Mouse (Mus musculus) layer of hippocampus, postnatal 25 days (tissue): ENCODE measurements around the gene Zfp592. TPM values are rescaled to one million over a fixed set of nuclear protein-coding genes. Genes with fewer than 3 reads are reported as not detected.

ENCODE experiments used
- DNase-seq, 2 experiments: peaks; one replicate each; pipeline ENCODE4 v3.0.0; 2022; ENCODE audit warnings: mixed read lengths in 2 of 2, low spot score in 1 of 2; ENCODE audit errors: extremely low spot score in 1 of 2
- total RNA-seq, 2 experiments: library from RNA; stranded (reverse); gene quantifications; 2 replicates each; pipeline ENCODE4 v1.2.3; 2021

Gene Zfp592
- total RNA-seq, 2 experiments from 2014 or later, result 20.1 to 20.8 TPM

DNA sequence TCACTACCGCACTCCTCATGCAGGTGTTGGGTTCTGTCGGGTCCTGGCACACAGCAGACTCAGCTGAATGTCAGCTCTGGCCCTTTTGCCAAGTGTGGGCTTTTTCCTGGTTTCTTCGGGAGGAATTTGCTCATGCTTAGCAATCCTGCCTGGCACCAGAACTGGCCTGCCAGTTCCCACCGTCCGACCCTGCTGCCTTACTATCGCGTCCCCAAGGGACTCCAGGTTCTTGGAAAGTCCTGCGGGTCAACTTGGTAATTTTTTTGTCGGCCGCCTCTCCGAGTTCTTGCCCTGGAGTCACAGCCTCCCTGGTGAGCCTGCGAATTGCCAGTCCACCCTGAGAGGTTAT, 876 bp upstream of the Zfp592 start:
- DNase-seq, result peak in 1 of 2 experiments; percentile 4

DNA sequence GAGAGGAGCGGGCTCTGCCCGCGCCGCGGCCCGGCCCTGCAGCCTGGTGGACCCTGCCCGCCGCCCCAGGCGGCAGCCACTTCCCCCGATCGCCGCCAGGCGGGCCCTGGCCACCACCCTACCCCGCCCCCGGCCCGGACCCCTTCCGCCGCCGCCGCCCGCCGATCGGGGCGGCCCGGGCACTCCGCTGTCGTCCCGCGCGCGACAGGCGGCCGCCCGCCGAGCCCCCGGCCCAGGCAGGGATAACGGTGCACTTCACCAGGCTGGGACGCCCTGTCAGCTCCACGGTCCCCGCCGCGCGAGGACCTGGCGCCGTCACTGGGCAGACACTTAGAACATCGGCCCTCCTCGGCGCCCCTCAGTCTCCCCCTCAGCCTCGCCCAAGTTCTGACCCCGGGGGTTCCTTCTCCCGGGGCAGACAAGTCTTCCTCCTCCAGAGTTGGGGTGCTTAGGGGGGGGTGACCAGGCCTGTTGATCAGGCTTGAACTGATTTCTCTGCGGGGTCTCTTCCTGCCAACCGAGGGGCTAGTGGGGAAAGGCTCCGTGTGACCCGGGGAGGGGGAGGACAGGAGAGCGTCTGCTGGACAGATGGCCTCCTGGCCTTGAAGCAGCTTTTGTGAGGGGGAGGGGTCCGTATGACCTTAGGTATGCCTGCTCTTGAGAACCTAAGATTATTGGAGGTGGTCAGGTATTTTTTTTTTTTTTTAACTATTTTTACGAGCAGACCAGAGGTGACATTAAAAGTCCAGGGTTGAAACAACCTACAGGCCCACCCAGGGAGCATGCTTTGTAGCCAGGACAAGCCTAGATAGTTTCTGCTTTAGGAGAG, 567 bp downstream of the Zfp592 start:
- DNase-seq, result no peak

DNA sequence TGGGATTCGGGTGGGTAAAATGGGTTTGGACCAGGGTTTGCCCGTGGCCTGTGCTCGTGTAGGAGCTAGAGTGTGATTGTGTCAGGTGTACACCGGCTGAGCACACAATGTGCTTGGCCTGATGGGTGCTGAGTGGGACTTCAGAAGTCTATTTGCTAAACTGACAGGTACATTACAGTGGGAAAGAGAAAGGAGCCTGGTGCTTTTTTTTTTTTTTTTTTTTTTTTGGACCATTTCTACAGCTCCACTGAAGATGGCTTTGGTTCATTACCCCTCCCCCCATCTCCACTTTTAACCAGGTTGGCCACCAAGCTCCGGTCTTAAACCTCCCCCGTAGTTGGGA, 1.2 kb downstream of the Zfp592 start:
- DNase-seq, result no peak

DNA sequence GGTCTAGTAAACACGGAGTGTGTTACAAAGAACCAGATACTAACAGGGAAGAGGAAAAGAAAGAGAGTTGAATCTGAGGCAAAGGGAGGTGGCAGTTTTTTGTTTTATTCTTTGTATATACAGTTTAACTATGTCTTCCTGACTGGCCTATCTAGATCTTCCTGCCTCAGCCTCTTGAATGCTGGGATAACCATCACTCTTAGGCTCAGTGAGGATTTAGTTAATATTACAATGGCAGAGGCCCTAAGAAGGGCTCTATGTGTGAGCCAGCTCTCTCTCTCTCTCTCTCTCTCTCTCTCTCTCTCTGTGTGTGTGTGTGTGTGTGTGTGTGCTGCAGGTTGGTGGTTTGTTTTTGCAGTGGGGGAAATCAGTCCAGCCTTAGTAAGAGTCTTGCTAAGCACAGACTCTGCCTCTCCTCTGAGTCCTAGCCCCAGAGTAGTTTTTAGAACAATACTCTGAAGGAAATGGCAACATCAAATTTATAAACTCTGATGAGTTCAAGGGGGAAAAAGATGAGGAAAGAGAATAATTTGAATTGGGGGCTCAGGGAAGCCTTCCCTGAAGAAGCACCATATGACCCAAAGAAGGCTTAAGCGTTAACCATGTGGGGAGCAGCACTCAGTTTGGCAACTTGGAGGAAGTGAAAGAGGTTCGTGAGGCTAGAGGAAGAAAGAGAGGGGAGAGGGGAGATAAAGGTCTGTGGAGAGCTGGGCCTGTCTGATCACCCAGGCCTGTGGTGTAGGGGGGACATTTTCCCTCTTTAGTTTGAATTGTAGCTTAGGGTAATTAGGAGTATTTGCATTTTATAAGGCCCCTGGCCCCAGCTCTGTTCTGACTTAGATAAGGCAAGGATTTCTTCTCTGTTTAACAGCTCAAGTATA, 2.0 kb downstream of the Zfp592 start:
- DNase-seq, result no peak

DNA sequence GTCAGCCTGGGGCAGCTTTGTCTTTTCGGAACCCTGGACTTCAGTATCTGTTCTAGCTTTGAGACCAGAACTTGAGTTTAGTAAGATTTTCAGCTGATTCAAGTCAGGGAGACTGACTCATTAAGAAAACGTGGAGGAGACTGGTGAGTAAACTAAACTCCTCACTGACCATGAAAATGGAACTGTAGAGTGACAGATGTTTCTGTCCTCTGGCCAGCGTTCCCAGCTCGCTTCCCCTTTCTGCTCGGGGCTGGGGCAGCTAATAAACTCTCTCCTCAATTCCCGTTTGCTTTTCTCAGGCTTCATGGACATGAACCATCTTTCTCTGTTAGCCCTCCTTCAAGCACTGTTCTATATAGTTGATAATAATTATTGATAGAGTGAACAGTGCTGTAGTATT, 4.3 kb downstream of the Zfp592 start:
- DNase-seq, result no peak

DNA sequence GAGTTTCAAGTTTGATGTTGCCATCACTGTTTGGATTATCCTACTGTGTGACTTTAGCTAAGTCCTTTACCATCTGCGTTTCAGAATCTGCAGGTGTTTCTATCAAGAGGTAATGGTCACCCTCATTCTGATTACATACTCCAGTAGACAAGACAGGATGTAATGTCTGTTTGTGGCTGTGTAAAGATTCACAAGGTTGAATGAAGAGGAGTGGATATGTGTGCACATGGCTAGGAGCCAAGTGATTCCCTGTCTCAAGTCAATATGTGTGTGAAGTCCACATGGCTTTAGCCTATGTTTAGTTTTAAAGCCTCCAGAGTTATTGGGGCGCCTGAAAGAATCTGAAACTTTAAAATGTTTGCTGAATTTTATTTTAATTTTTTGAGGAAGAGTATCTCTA, 6.1 kb downstream of the Zfp592 start:
- DNase-seq, result no peak

DNA sequence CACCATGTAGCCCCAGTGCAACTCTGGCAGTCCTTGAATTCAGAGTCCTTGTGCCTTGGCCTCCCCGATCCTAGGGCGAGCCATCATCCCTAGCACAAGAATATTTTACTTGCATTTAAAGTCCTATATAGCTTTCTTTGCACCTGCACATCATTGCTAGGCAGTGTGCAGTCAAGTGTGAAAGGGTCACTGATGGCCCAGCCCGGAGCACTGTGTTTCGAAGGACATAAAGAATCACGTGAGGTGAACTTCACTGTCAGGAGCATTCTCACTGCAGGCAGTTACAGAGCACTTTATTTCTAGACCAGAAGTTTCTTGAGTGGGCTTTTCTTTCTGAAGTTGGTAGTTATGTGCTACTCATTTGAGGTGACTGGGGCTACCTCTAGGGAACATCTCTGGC, 8.4 kb downstream of the Zfp592 start:
- no peak for DNase-seq

DNA sequence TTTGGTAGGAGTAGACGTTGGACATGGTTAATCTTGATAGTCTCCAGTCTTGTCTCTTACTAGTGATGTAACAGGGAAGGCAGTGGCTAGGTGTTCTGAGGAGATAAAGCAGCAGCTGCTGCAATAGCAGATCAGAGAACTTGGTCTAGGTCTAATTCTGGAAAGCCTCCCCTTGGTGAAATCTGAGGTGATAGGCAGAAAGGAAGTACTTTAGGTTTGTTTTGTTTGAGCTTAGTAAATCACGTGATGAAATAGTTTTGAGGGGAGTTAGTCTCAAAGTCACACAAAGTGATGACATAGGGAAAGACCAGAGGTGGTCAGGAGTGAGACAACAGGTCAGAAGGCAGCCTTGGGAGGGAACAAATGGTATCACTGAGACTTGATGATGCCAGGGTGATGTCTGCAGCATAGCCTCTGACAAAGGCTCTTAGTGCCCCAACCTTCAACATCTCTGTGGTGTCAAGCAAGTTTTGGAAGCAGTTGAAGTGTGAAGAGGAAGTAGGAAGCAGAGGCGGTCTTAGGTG, 11.1 kb downstream of the Zfp592 start:
- DNase-seq, result no peak

DNA sequence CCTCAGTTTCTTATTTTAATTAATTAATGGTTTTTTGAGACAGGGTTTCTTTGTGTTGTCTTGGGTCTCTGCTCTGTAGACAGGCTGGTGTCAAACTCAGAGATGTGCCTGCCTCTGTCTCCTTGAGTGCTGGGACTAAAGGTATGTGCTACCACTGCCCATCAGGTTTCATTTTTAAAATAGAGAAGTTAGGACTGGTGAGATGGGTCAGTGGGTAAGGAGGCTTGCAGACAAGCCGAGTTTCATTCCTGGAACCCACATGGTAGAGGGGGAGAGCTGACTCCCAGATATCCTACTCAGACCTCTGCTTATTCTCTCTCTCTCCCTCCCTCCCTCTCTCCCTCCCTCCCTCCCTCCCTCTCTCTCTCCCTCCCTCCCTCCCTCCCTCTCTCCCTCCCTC, 12.5 kb downstream of the Zfp592 start:
- no peak for DNase-seq

DNA sequence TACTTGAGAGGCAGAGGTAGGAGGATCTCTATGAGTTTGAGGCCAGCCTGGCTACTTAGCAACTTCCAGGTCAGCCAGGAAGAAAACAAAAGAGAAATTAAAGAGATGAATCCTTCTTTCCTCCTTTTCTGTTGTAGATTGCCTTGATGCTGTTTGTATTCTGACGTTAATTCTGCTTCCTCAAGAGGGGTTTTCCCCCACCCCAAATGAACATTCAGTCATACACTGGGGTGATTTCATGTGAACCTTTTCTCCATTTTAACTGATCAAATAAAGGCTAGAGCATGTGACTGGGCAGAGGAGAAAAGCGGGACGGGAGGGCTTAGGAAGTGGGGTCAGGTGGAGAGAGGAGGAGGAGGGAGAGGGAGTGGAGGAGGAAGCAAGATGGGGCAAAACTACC, 14.8 kb downstream of the Zfp592 start:
- no peak for DNase-seq

DNA sequence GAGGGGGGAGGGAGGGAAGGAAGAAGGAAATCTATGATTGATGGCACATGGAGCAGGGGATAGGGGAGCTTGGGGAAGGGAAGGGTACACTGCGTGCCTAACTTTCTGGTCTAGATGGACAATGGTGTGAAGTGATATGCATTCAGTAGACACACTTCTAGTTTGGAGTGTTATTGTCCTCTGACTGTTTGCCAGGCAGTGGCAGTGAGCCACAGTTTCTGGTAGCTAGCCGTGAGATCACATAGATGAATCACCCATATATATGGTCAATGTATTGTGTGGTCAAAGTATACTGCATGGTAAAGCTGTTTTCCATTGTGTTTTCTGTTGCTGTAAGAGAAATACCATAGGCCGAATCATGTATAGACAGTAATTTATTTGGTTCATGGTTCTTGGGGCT, 18.1 kb downstream of the Zfp592 start:
- no peak for DNase-seq

DNA sequence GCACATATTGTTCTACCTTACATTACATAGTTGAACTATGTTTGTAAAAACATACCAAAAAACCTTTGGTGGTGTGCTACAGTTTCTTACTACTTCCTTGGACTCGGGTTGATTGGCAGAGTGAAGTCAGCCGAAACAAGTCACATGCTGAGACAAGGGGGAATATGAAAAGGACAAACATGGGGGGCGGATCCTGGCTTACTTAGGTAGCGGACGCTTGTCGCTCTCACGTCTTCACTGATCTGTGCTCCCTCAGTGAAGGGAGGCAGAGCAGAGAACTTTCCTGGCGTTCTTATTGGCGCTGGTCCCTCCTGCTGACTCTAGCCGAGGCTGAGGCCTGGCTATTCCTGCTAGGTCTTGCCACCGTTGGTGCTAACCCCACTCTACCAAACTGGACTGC, 26.8 kb downstream of the Zfp592 start:
- DNase-seq, result no peak

DNA sequence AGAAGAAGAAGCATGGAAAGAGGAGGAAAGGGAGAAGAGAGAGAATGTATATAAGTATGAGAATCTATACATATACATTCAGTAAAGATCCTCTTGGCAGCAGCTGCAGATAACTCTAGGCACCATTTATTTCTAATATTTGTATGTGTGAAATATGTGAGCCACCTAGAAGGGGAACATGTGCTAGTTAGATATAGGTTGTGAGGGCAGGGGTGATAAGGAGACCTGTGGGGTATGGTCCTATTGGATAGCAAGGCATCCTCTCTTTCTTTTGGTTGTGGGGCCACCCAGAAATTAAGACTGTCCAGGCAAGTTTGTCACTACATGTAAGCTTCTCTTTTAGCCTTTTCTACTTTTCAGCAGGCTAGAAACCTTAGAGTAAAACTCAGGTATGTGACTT, 29.2 kb downstream of the Zfp592 start:
- no peak for DNase-seq

DNA sequence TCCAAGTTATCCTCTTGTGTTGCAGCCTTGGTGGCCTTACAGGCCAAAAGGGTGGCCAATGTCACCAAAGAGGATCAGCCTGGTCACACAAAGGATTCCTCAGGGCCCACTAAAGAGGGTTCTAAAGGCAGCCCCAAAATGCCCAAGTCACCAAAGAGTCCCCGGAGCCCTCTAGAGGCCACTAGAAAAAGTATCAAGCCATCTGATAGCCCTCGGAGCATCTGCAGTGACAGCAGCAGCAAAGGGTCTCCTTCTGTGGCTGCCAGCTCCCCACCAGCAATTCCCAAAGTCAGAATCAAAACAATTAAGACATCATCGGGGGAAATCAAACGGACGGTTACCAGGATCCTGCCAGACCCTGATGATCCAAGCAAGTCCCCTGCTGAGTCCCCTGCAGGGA, 30.6 kb downstream of the Zfp592 start:
- DNase-seq, result no peak

DNA sequence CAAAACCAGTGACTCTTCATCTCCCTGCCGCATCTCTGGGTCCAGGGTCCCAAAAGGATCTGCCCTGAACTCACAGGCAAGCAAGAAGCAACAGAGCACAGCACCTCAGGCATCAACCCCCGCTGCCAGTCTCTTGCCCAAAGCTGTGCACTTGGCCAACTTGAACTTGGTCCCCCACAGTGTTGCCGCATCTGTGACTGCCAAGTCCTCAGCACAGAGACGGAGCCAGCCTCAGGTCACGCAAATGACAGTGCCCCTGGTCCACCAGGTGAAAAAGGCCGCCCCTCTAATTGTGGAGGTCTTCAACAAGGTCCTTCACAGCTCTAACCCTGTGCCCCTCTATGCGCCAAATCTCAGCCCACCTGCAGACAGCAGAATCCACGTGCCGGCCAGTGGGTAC, 31.2 kb downstream of the Zfp592 start:
- DNase-seq, result no peak

DNA sequence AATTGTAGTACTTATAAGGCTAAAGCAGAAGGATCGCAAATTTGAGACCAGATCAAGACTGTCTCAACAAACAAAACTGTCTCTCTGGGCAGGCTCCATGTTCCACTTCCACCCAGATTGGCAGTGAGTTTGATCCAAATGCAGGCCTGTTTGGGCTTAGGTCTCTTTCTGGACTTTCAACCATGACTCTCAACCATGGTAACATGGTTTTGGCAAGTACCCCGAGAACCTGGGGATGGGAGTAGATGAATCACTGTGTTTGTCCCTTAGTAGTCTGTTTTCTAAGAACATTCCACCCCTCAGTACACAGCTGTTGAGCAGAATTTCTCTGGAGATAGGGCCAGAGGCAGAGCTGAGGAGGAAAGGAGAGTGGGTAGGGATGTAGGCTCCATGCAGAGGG, 32.3 kb downstream of the Zfp592 start:
- no peak for DNase-seq

DNA sequence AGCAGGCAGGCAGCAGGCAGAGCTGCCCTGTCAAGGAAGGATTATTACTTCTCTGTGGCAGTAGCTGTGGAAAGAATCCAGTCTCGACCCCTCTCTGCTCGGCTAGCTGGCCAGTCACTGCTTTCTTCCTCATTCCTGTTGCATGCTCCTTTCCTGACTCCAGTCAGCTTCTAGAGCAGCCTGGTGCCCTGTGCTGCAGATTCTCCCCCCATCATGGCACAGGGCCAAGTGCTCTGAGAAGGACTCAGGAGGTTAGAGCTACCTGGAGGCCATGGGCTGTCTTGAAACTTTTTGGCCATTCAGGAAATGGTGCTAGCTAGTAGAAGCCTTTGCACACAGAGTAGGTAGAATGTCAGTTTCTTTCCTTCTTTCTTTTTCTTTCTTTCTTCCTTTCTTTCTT, 46.2 kb downstream of the Zfp592 start:
- DNase-seq, result no peak

DNA sequence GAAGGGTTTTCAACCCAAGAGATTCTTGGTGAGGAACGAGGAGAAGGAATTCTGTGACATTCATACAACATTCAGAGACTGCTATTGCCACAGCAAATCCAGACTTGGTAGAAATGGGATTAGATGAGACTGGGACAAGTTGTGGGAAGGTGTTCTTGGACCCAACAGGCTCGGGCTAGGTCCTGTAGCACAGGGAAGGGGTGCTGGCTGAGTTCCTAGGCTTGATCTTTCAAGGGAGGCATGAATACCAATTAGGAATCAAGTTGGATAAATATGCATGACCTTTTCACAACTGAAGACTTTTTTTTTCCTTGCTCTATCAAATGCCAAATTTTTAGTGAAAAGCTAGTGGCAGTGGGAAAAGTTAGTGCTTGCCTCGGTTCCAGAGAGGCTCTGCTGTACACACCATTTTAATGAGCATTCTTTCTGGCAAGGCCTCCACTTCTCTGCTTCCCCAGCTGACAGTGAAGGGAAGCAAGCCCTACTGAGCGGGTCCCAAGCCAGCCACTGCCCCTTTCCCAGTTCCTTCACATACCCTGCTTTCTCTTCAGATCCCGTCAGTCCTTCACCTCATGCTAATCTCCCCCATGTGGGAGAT, 49.6 kb downstream of the Zfp592 start:
- no peak for DNase-seq

DNA sequence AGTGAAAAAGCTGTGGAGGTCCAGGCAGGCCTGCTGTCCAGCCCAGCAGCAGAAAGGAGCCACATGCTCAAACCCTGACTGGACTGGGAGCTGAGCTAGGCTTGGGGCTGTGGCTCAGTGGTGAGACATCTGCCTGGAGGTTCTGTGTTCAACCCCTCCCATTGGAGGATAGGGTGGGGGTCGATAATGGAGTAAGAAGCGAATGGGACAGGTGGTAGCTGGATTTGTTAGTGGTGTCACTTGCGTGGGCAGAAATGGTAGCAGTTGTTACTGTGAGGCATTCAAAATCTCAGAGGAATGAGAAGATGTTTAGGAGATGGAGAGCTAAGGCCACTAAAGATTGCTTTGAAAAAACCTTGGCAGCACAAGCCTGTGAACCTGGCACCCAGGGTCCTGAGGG, 54.4 kb downstream of the Zfp592 start:
- no peak for DNase-seq

DNA sequence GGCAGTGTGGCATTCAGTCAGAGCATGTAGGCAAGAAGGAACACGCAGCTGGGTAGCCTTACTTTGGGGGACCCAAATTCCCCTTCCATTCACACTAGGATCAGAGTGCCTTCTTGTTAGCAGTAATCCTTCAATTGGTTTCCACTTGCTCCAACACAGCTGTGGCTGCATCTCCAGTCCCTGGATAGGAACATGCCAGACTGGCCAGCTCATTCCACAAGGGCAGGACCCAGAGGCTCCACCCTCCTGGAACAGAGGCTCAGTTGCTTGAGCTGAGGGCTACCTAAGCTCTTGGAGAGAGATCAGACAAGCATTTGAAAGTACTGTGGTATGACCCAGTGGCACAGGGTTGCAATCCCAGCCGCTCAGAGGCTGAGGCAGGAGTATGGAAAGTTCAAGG, 55.0 kb downstream of the Zfp592 start:
- DNase-seq, result no peak

DNA sequence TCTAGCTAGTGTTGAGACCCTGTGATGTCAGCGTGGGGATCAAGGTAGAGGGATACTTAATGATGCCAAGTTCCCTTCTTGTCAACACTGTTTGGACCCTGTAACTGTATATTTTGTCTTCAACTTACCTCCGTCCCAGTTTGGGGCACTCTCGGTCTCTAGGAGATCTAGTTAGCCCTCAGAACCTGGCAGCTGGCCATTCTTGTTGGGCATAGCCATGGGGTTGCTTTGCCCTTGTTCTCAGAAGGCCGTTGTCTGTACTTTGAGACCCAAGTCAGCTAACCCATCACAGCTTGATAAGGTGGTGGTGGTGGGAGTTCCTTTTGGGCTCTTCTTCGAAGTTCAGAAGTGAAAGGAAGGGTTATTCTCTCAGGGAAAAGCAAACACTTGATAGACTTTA, 56.5 kb downstream of the Zfp592 start:
- no peak for DNase-seq
